Mouse (Mus musculus) forebrain, embryonic 16.5 days (tissue): ENCODE data around the gene Rwdd2b. TPM values are rescaled to one million over a fixed set of nuclear protein-coding genes. Genes with fewer than 3 reads are reported as not detected.

Experiments
- ATAC-seq: fragments of 200-750 bp; cut with Nextera tagmentation; 2 replicates; pipeline ENCODE4 v1.8.0; 2017; ENCODE audit warnings: mild to moderate bottlenecking, moderate library complexity
- H3K27ac ChIP-seq: fragments of 300-500 bp; sonication (generic); 2 replicates; pipeline ENCODE4 v1.5.1; 2014; ENCODE audit warnings: low read length, control low read depth
- H3K27me3 ChIP-seq: fragments of 300-500 bp; sonication (generic); replicated peaks from 2 replicates; pipeline ENCODE4 v1.6.1; 2014; ENCODE audit warnings: low read length; ENCODE audit not compliant: control insufficient read depth, insufficient read depth
- H3K36me3 ChIP-seq: fragments of 300-500 bp; sonication (generic); 2 replicates; pipeline ENCODE4 v1.6.1; 2014; ENCODE audit not compliant: control insufficient read depth, insufficient read depth
- H3K4me1 ChIP-seq: fragments of 300-500 bp; sonication (generic); replicated peaks from 2 replicates; pipeline ENCODE4 v1.6.1; 2014; ENCODE audit warnings: low read length; ENCODE audit not compliant: control insufficient read depth, insufficient read depth
- H3K4me2 ChIP-seq: fragments of 300-500 bp; sonication (generic); 2 replicates; pipeline ENCODE4 v1.6.1; 2014; ENCODE audit warnings: mild to moderate bottlenecking, low read length, control low read depth
- H3K4me3 ChIP-seq: fragments of 300-500 bp; sonication (generic); replicated peaks from 2 replicates; pipeline ENCODE4 v1.5.1; 2014; ENCODE audit warnings: mild to moderate bottlenecking, low read length, control low read depth
- H3K9ac ChIP-seq: fragments of 300-500 bp; sonication (generic); replicated peaks from 2 replicates; pipeline ENCODE4 v1.6.1; 2014; ENCODE audit warnings: low read depth, low read length, control low read depth
- H3K9me3 ChIP-seq: fragments of 300-500 bp; sonication (generic); 2 replicates; pipeline ENCODE4 v1.6.1; 2016; ENCODE audit warnings: low read length; ENCODE audit not compliant: control insufficient read depth
- WGBS: fragments of 180-500 bp; shearing (Covaris S2); extraction: QIAGEN DNeasy Blood & Tissue Kit; methylation state at CpG from one replicate; pipeline ENCODE4 v1.1.7; 2014; 5-methylcytosine and 5-hydroxymethylcytosine counted together
- polyA plus RNA-seq: library from polyadenylated mRNA; unstranded; fragments of >200 nt; fragmentation: Nextera tagmentation; extraction: Ambion mirVana; gene quantifications from 2 replicates; pipeline ENCODE4 v1.2.1, GENCODE M21; 2015

Rwdd2b gene
- polyA plus RNA-seq, 1 experiment from 2014 or later: 14.4 TPM

- peaks cover 9% of the 10 kb centered on the region for H3K4me1 ChIP-seq
- H3K9me3 ChIP-seq: no peaks in the 10 kb centered on the region
- no peak overlapping the region for H3K4me3 ChIP-seq
- no peak for ATAC-seq
- no peaks in the 10 kb centered on the region for H3K27me3 ChIP-seq
- 95% methylated on average over 3 of the region's 3 CpGs for WGBS
- H3K36me3 ChIP-seq: no peaks in the 10 kb centered on the region
- no peak overlapping the region for H3K27ac ChIP-seq
- no peak overlapping the region for H3K4me2 ChIP-seq
- no peak overlapping the region for H3K9ac ChIP-seq
Measured at GRCm38 (mm10) chr16:87445528-87445927, 5.2 kb upstream of the Rwdd2b start.

GRCm38 (mm10) chr16:87445110-87445509 is 4.7 kb upstream of the Rwdd2b start:
- H3K36me3 ChIP-seq: no peaks in the 10 kb centered on the region
- H3K9me3 ChIP-seq: no peaks in the 10 kb centered on the region
- H3K9ac ChIP-seq: no peak overlapping the region
- no peak overlapping the region for H3K4me2 ChIP-seq
- no peak overlapping the region for H3K27ac ChIP-seq
- H3K4me3 ChIP-seq: no peak overlapping the region
- H3K4me1 ChIP-seq: peaks cover 9% of the 10 kb centered on the region
- no peak for ATAC-seq
- no peaks in the 10 kb centered on the region for H3K27me3 ChIP-seq

- H3K9ac ChIP-seq: no peak overlapping the region
- H3K4me2 ChIP-seq: no peak overlapping the region
- ATAC-seq: no peak
- H3K27ac ChIP-seq: no peak overlapping the region
- H3K9me3 ChIP-seq: no peaks in the 10 kb centered on the region
- H3K27me3 ChIP-seq: no peaks in the 10 kb centered on the region
- H3K4me1 ChIP-seq: peaks cover 14% of the 10 kb centered on the region
- WGBS: 62% methylated on average over 1 of the region's 1 CpGs
- H3K36me3 ChIP-seq: no peaks in the 10 kb centered on the region
- H3K4me3 ChIP-seq: no peak overlapping the region
Measured at GRCm38 (mm10) chr16:87444071-87444470, 3.7 kb upstream of the Rwdd2b start.

GRCm38 (mm10) chr16:87443245-87443644 is 2.9 kb upstream of the Rwdd2b start:
- H3K9me3 ChIP-seq: no peaks in the 10 kb centered on the region
- H3K9ac ChIP-seq: no peak overlapping the region
- H3K27me3 ChIP-seq: no peaks in the 10 kb centered on the region
- H3K4me1 ChIP-seq: peaks cover 14% of the 10 kb centered on the region
- no peak overlapping the region for H3K4me3 ChIP-seq
- ATAC-seq: no peak
- no peak overlapping the region for H3K4me2 ChIP-seq
- H3K27ac ChIP-seq: no peak overlapping the region
- no peaks in the 10 kb centered on the region for H3K36me3 ChIP-seq

- no peaks in the 10 kb centered on the region for H3K36me3 ChIP-seq
- WGBS: 57% methylated on average over 5 of the region's 5 CpGs
- no peaks in the 10 kb centered on the region for H3K27me3 ChIP-seq
- H3K27ac ChIP-seq: no peak overlapping the region
- H3K9me3 ChIP-seq: no peaks in the 10 kb centered on the region
- H3K4me2 ChIP-seq: no peak overlapping the region
- no peak overlapping the region for H3K4me3 ChIP-seq
- H3K9ac ChIP-seq: no peak overlapping the region
- no peak for ATAC-seq
- H3K4me1 ChIP-seq: peaks cover 14% of the 10 kb centered on the region
Measured at GRCm38 (mm10) chr16:87442291-87442690, 1.9 kb upstream of the Rwdd2b start.

- Histone ChIP-seq H3K4me3 (peak overlapping the region; percentile 85), H3K27ac (no peak overlapping the region), H3K27me3 (no peaks in the 10 kb centered on the region), H3K4me2 (peak overlapping the region; percentile 64), H3K4me1 (peaks cover 14% of the 10 kb centered on the region), H3K36me3 (no peaks in the 10 kb centered on the region), H3K9me3 (no peaks in the 10 kb centered on the region), H3K9ac (peak overlapping the region; percentile 86)
- 21% methylated on average over 9 of the region's 9 CpGs for WGBS
- no peak for ATAC-seq
Measured at GRCm38 (mm10) chr16:87441089-87441488, 716 bp upstream of the Rwdd2b start.

- Histone ChIP-seq H3K4me3 (no peak overlapping the region), H3K36me3 (no peaks in the 10 kb centered on the region), H3K9ac (no peak overlapping the region), H3K9me3 (no peaks in the 10 kb centered on the region), H3K27ac (no peak overlapping the region), H3K4me2 (no peak overlapping the region), H3K27me3 (no peaks in the 10 kb centered on the region), H3K4me1 (peaks cover 14% of the 10 kb centered on the region)
- WGBS: 92% methylated on average over 8 of the region's 8 CpGs
- no peak for ATAC-seq
Measured at GRCm38 (mm10) chr16:87438697-87439096, 1.7 kb downstream of the Rwdd2b start.

GRCm38 (mm10) chr16:87437096-87437495 is 3.3 kb downstream of the Rwdd2b start:
- no peak for ATAC-seq
- Histone ChIP-seq H3K36me3 (no peaks in the 10 kb centered on the region), H3K27ac (no peak overlapping the region), H3K9ac (no peak overlapping the region), H3K4me2 (no peak overlapping the region), H3K4me1 (peaks cover 16% of the 10 kb centered on the region), H3K4me3 (no peak overlapping the region), H3K9me3 (no peaks in the 10 kb centered on the region), H3K27me3 (no peaks in the 10 kb centered on the region)
- 92% methylated on average over 21 of the region's 21 CpGs for WGBS

- WGBS: 85% methylated on average over 13 of the region's 13 CpGs
- no peak overlapping the region for H3K9ac ChIP-seq
- H3K9me3 ChIP-seq: no peaks in the 10 kb centered on the region
- no peak for ATAC-seq
- H3K27ac ChIP-seq: no peak overlapping the region
- no peak overlapping the region for H3K4me2 ChIP-seq
- no peak overlapping the region for H3K4me3 ChIP-seq
- H3K4me1 ChIP-seq: peaks cover 14% of the 10 kb centered on the region
- H3K36me3 ChIP-seq: no peaks in the 10 kb centered on the region
- H3K27me3 ChIP-seq: no peaks in the 10 kb centered on the region
Measured at GRCm38 (mm10) chr16:87435411-87436205, 4.8 kb downstream of the Rwdd2b start.

- ATAC-seq: no peak
- 87% methylated on average over 6 of the region's 6 CpGs for WGBS
- Histone ChIP-seq H3K9ac (no peak overlapping the region), H3K27me3 (no peaks in the 10 kb centered on the region), H3K4me2 (no peak overlapping the region), H3K4me1 (peaks cover 14% of the 10 kb centered on the region), H3K27ac (no peak overlapping the region), H3K9me3 (no peaks in the 10 kb centered on the region), H3K4me3 (no peak overlapping the region), H3K36me3 (no peaks in the 10 kb centered on the region)
Measured at GRCm38 (mm10) chr16:87434946-87435345, 5.4 kb downstream of the Rwdd2b start.
